Mouse (Mus musculus) MEL (cell line): ENCODE measurements around the gene Proser2.

ENCODE experiments used
- MEF2A ChIP-seq: IDR thresholded peaks from 2 replicates; pipeline ENCODE4 v1.6.1; 2014; ENCODE audit warnings: low read depth, mild to moderate bottlenecking, inconsistent platforms, low read length, improper control_type of control experiment; ENCODE audit not compliant: poor library complexity, insufficient replicate concordance, severe bottlenecking; ENCODE audit errors: extremely low read depth
- POLR2A ChIP-seq, 2 experiments: IDR thresholded peaks; 2 replicates each; pipeline ENCODE4 v1.6.1; 2011 to 2012; ENCODE audit warnings: low read length in 2 of 2, mild to moderate bottlenecking in 2 of 2, control low read depth in 1 of 2, improper control_type of control experiment in 1 of 2, low read depth in 1 of 2, moderate library complexity in 1 of 2; ENCODE audit not compliant: control insufficient read depth in 1 of 2, insufficient read depth in 1 of 2, poor library complexity in 1 of 2
- TCF12 ChIP-seq: IDR thresholded peaks from 2 replicates; pipeline ENCODE4 v1.6.1; 2014; ENCODE audit warnings: low read depth, mild to moderate bottlenecking, inconsistent platforms, low read length, improper control_type of control experiment, moderate library complexity

GRCm38 (mm10) chr2:6128881-6129280, 1.1 kb downstream of the Proser2 start:
- TF ChIP-seq POLR2A (IDR thresholded peaks at IDR 0.05; ENCODE audit: control insufficient read depth in 1 of 2, insufficient read depth in 1 of 2, low read depth in 1 of 2, low read length in 2 of 2, poor library complexity in 1 of 2) (no peak), TCF12 (no peak), MEF2A (no peak)
